Mouse (Mus musculus): Measurements from ENCODE around the gene Lasp1.

DNA sequence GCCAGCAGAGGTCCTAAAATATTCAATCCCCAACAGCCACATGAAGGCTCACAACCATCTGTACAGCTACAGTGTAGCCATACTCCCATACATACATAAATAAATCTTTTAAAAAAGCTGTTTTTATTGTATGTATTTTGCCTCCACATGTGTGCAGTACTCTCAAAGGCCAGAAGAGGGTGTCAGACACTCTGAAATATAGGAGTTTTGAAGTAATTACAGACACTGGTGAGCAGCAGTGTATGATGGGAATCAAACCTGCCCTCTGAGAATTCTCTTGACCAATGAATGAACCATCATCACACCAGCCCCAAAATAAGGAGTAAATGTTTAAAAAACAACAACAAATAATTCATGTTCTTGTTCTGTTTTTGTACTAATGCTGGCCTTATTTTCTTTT, 37.2 kb upstream of the Lasp1 start:
- TF ChIP-seq GATA1 (IDR thresholded peaks at IDR 0.05; ENCODE audit: borderline replicate concordance, low read length): no peak
- no peak for TF ChIP-seq FLI1 (IDR thresholded peaks at IDR 0.05; ENCODE audit: low read length)

Measured in megakaryocyte, embryonic 14.5 days (primary cell).